Mouse (Mus musculus) small intestine, adult 2 months (tissue): ENCODE data around the gene Myoz1.

Source experiments
- CTCF ChIP-seq: fragments of 200-500 bp; IDR thresholded peaks from 2 replicates; pipeline ENCODE4 v1.5.1; 2012; ENCODE audit warnings: low read depth, mild to moderate bottlenecking, control low read depth, inconsistent platforms, low read length, moderate library complexity, mixed read lengths; ENCODE audit not compliant: insufficient replicate concordance, insufficient read length; ENCODE audit errors: extremely low read depth
- POLR2A ChIP-seq: fragments of 200-500 bp; IDR thresholded peaks from 2 replicates; pipeline ENCODE4 v1.6.1; 2012; ENCODE audit warnings: low read depth, mild to moderate bottlenecking, control low read depth, inconsistent platforms, low read length, moderate library complexity

DNA sequence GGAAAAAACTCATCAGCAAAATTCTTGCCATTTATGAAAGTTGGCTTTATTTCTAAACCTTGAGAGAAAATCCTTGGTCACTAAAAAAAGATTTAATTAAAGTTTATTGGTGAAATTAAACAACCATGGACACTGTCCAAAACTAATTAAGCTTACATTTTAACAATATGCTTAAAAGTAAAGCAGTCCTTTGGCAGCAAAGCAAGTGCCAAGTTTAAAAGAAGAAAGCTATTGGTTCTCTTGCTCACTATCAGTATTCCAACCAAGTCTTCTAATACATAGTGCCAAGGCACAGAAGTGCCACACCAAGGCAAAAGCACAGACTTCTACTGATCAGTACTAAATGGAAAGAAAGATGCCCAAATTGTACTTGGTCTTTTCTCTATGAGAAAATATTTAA lies 37.2 kb downstream of the Myoz1 start:
- TF ChIP-seq CTCF (no peak), POLR2A (no peak)
